Mouse (Mus musculus) macrophage (primary cell): ENCODE data around the gene Dynll1. TPM values are rescaled to one million over a fixed set of nuclear protein-coding genes. Genes with fewer than 3 reads are reported as not detected.
"Not testable (repeated sequence)": the region's sequence is repeated elsewhere in the genome, so short reads cannot be mapped to it uniquely, and the experiment has no call there.

Source experiments
- H3K27ac ChIP-seq: fragments of 350-480 bp; formaldehyde crosslinking; 2 replicates; pipeline ENCODE4 v1.9.0; 2021
- H3K36me3 ChIP-seq: fragments of 350-480 bp; formaldehyde crosslinking; 2 replicates; pipeline ENCODE4 v1.9.0; 2021; ENCODE audit errors: inconsistent target
- H3K4me3 ChIP-seq: fragments of 350-480 bp; formaldehyde crosslinking; 2 replicates; pipeline ENCODE4 v1.9.0; 2021; ENCODE audit errors: inconsistent target
- H3K79me2 ChIP-seq: fragments of 350-480 bp; formaldehyde crosslinking; 2 replicates; pipeline ENCODE4 v1.9.0; 2021; ENCODE audit errors: inconsistent target
- WGBS: methylation state at CpG from one replicate; pipeline ENCODE4 v1.1.7; 2026; ENCODE audit warnings: inconsistent platforms; ENCODE audit not compliant: missing documents; 5-methylcytosine and 5-hydroxymethylcytosine counted together
- polyA plus RNA-seq: library from polyadenylated mRNA; stranded (reverse); fragments of 250-400 nt; gene quantifications from 3 replicates; pipeline ENCODE4 v1.2.4, GENCODE M21; 2018; ENCODE audit warnings: inconsistent platforms

The Dynll1 gene
- polyA plus RNA-seq, 1 experiment from 2014 or later = 244 TPM

DNA sequence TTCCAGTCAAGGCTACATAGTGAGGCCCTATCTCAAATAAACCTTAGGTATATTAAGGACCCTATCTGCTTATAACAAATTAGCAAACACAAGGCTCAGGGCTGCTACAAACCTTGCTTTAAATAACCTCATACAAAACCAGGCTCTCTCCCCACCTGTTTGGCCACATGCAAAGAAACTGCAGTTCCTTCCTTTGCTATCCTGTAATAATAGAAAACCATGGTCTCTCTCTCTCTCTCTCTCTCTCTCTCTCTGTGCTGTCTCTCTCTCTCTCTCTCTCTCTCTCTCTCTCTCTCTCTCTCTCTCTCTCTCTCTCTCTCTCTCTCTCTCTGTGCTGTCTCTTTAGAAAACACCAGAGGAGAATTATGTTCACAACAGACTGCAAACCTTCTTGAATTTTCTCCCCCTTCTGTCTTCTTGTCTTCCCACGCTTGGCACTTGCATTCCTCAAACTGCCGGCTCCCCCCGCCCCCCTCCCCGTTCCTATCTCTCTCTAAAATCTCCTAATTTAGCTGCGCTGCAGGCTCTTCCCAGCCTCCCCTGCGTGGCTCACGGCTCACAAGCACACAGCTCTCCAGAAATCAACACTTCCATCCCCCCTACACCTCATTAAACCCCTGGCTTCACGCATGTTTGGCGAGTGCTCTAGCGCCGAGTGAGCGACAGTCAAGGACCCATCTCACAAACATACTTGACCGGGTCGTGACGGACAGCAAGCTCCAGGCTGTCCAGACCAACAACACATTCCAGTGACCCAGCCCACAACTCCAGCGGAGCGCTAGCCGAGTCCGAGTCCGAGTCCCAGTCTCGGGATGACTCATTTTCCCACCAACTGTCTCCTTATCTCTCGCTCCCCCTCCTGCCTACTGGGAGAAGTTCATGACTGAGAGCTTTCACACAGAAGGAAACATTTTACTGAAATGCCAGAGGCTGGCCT lies 18.5 kb upstream of the Dynll1 start:
- Histone ChIP-seq H3K27ac (no peak overlapping the region), H3K4me3 (peak overlapping the region; percentile 21; the same call in 1 of the 2 replicates), H3K79me2 (no peaks in the 10 kb centered on the region), H3K36me3 (no peaks in the 10 kb centered on the region)
- WGBS = 7% methylated on average over 16 of the region's 22 CpGs

DNA sequence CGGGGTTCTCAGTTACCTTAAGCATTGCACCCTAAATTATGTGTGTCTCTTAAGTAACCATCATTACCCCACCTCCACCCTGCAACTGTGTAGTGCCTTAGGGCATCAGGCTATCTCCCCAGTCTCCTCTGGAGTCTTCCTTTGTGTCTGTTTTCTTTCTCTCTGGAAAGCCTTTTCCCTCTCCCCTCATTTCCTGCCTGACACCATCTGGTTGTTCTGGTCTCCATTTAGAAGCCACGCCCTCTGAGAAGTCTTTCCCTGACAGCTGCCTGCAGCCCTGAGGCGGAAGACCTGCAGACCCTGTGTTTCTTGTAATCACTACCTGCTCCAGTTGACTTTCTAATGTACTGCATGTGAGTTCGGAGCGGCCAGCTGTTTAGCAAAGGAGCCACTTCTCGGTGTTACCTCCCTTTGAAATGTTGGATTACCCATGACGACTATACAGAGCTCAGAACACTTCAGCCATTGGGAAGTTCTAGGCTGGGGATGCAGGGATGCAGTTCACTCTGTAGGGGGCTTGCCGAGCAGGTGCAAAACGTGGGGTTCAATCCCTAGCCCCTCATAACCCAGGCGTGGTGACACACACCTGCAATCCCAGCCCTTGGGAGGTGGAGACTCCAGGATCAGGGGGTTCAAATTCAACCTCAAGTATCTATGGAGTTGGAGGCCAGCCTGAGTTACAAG lies 17.0 kb upstream of the Dynll1 start:
- H3K79me2 ChIP-seq = no peaks in the 10 kb centered on the region
- H3K27ac ChIP-seq = no peak overlapping the region
- H3K4me3 ChIP-seq = no peak overlapping the region
- 61% methylated on average over 10 of the region's 10 CpGs for WGBS
- H3K36me3 ChIP-seq = no peaks in the 10 kb centered on the region

GRCm38 (mm10) chr5:115316968-115317644 lies 16.3 kb upstream of the Dynll1 start:
- no peaks in the 10 kb centered on the region for H3K79me2 ChIP-seq
- no peak overlapping the region for H3K27ac ChIP-seq
- WGBS = 72% methylated on average over 14 of the region's 14 CpGs
- no peak overlapping the region for H3K4me3 ChIP-seq
- H3K36me3 ChIP-seq = no peaks in the 10 kb centered on the region

- 97% methylated on average over 5 of the region's 5 CpGs for WGBS
These were observed 12.8 kb upstream of the Dynll1 start for GRCm38 (mm10) chr5:115313668-115313943.

GRCm38 (mm10) chr5:115312816-115313667 lies 12.2 kb upstream of the Dynll1 start:
- WGBS = 54% methylated on average over 10 of the region's 10 CpGs
- no peak overlapping the region for H3K27ac ChIP-seq
- no peaks in the 10 kb centered on the region for H3K79me2 ChIP-seq
- H3K4me3 ChIP-seq = no peak overlapping the region
- H3K36me3 ChIP-seq = no peaks in the 10 kb centered on the region

More at GRCm38 (mm10) chr5:115313668-115313943, 12.8 kb upstream of the Dynll1 start:
- Histone ChIP-seq H3K4me3 (no peak overlapping the region), H3K36me3 (no peaks in the 10 kb centered on the region), H3K27ac (no peak overlapping the region), H3K79me2 (no peaks in the 10 kb centered on the region)

GRCm38 (mm10) chr5:115312354-115312753 lies 11.6 kb upstream of the Dynll1 start:
- no peaks in the 10 kb centered on the region for H3K36me3 ChIP-seq
- no peak overlapping the region for H3K27ac ChIP-seq
- H3K4me3 ChIP-seq = no peak overlapping the region
- H3K79me2 ChIP-seq = no peaks in the 10 kb centered on the region
- WGBS = 88% methylated on average over 4 of the region's 4 CpGs

- Histone ChIP-seq H3K79me2 (peaks cover 19% of the 10 kb centered on the region), H3K36me3 (peaks cover 10% of the 10 kb centered on the region; the same call in 1 of the 2 replicates)
- not testable (repeated sequence) for H3K4me3 ChIP-seq, H3K27ac ChIP-seq
- 100% methylated on average over 1 of the region's 7 CpGs for WGBS
These were observed 1.4 kb upstream of the Dynll1 start for GRCm38 (mm10) chr5:115302190-115302589.

DNA sequence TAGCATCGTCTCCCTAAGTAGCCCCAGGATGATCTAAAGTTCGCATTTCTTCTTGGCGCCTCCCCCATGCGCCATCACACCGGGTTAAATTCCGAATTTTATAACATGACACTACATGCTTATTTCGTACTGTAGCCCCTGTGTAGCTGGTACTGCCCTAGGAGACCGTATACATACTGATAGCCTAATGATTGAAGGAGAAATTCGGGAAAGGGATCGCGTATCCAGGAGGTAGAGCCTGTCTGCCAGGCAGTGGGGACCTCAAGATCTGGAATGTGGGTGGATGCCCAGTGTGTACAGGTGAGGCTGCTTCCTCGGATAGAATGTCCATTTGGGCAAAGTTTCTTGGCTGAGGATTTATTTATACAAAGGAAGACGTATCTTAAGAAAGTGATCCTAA lies 816 bp upstream of the Dynll1 start:
- H3K27ac ChIP-seq = peak overlapping the region; percentile 25; the same call in 1 of the 2 replicates
- peaks cover 19% of the 10 kb centered on the region for H3K79me2 ChIP-seq
- 38% methylated on average over 13 of the region's 13 CpGs for WGBS

DNA sequence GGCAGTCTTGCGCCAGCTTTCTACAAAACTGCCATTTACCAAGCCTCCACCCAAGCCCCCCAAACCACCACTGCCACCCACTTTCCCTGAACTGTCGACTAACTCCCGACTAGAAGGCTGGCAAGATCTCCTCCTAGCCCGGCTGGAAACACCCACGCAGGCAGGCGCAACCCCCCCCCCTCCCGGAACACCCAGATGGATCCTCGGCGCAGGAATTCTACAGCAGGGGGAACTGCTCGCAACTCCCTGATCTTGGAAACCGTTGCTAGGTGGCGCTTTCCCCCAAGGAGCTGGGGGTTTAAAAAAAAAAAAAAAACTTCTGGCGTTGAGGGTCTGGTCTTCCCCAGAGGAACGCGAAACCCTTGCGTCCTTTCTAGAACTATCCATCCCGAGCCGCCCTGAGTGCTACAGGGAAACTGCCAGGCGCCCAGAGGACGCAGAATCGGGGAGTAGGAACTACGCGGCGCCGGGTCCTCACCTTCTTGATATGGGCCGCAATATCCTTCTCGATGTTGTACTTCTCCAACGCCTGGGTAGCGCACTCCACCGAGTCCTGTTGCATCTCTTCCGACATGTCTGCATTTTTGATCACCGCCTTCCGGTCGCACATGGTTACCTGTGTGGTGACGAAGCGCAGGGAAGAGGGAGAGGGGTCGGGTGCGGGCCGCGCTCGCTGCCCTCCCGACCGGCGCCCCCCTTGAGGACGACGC lies 609 bp downstream of the Dynll1 start:
- peaks cover 19% of the 10 kb centered on the region for H3K79me2 ChIP-seq
- H3K4me3 ChIP-seq = peak overlapping the region; percentile 85
- H3K36me3 ChIP-seq = peaks cover 25% of the 10 kb centered on the region; the same call in 1 of the 2 replicates
- 1% methylated on average over 42 of the region's 46 CpGs for WGBS
- H3K27ac ChIP-seq = peak overlapping the region; percentile 59

More for the DNA sequence above, 816 bp upstream of the Dynll1 start:
- Histone ChIP-seq H3K36me3 (peaks cover 13% of the 10 kb centered on the region; the same call in 1 of the 2 replicates), H3K4me3 (peak overlapping the region; percentile 64)

DNA sequence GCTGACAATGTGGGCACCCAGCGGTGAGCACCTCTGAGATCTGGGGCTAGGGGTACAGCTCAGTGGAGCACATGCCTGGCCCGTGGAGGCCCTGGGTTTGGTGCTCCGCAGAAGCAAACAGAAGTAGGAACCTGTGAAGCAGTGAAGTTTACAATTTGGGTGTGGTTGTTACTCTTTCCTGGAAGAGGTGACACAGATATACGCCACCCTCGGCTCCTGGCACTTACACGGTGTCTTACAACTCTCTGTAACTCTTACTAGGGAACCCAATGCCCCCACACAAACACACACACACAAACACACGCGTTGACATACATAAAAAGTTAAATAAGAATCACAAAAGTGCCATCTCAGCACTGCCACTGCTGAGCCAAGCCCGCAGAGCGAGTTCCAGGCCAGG lies 4.5 kb downstream of the Dynll1 start:
- Histone ChIP-seq H3K4me3 (no peak overlapping the region), H3K27ac (no peak overlapping the region), H3K79me2 (peaks cover 19% of the 10 kb centered on the region), H3K36me3 (peaks cover 28% of the 10 kb centered on the region; the same call in 1 of the 2 replicates)
- 88% methylated on average over 8 of the region's 10 CpGs for WGBS

- Histone ChIP-seq H3K27ac (no peak overlapping the region), H3K36me3 (peaks cover 43% of the 10 kb centered on the region; the same call in 1 of the 2 replicates), H3K79me2 (peaks cover 6% of the 10 kb centered on the region), H3K4me3 (no peak overlapping the region)
- 94% methylated on average over 8 of the region's 8 CpGs for WGBS
These were observed 6.6 kb downstream of the Dynll1 start for GRCm38 (mm10) chr5:115294173-115294572.

DNA sequence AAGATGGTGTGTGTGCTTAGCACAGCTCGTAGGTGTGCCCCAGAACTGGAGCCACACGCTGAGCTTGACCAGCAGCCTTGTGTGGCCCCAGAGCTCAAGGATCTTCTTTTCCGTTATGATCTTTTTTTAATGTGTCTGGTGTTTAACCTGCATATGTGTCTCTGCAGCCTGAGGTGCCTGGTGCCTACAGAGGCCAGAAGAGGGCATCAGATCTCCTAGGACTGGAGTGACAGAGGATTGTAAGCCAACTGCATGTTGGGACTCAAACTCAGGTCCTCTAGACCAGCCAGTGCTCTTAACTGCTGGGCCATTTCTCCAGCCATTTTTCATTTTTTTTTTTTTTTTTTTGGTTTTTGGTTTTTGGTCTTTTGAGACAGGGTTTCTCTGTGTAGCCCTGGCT lies 16.1 kb downstream of the Dynll1 start:
- H3K27ac ChIP-seq = no peak overlapping the region
- no peak overlapping the region for H3K4me3 ChIP-seq
- peaks cover 29% of the 10 kb centered on the region for H3K79me2 ChIP-seq
- peaks cover 31% of the 10 kb centered on the region for H3K36me3 ChIP-seq
- 94% methylated on average over 3 of the region's 3 CpGs for WGBS

DNA sequence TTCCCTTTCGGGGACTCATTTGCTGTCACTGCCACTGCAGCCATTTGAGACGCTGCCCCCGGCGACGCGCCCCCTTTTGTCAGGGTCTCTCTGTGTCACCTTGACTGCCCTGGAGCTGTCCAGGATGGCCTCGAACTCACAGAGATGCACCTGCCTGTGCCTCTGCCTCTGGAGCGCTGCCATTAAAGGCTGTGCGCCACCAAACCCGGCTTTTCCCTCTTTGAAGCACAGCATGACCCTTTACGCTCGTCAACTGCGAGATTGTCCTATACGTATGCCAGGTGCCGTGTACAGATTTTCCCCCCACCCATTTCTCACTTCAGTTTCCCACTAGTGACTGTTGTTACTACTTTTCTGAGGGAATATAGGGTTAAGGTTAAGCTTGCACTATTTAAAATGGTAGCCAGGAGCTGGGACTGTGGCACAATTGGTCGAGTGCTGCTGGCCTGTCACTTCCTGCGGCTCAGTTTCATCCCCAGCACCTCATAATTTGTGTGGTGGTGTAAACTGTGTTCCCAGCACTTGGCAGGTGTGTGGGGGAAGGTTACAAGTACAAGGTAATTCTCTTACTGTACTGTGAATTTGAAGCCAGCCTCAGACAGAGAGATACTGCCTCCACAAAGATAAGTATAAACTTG lies 20.6 kb downstream of the Dynll1 start:
- peaks cover 14% of the 10 kb centered on the region for H3K36me3 ChIP-seq
- H3K4me3 ChIP-seq = peak overlapping the region; percentile 90
- H3K27ac ChIP-seq = peak overlapping the region; percentile 51
- WGBS = 3% methylated on average over 17 of the region's 17 CpGs
- H3K79me2 ChIP-seq = peaks cover 31% of the 10 kb centered on the region
